Mouse (Mus musculus): ENCODE data around the gene Nt5c3b.

Nt5c3b gene

GRCm38 (mm10) chr11:100441797-100442196 lies at the start of gene Nt5c3b, which contains the start of gene Klhl10:
TSS of gene Nt5c3b (minus strand) at chr11:100441808.
TSS of gene Klhl10 (plus strand) at chr11:100441917.
- in situ Hi-C loops (cut with MseI, MboI) = no loop called here

GRCm38 (mm10) chr11:100490951-100491350 lies 49.3 kb upstream of the Nt5c3b start:
- in situ Hi-C loops (cut with MseI, MboI) = no loop called here

GRCm38 (mm10) chr11:100485801-100486538 lies 44.4 kb upstream of the Nt5c3b start:
- in situ Hi-C loops (cut with MseI, MboI) = no loop called here

- in situ Hi-C loops (cut with MseI, MboI) = no loop called here
Measured at GRCm38 (mm10) chr11:100484461-100484860, 42.9 kb upstream of the Nt5c3b start.

GRCm38 (mm10) chr11:100479152-100479551 lies 37.5 kb upstream of the Nt5c3b start:
- in situ Hi-C loops (cut with MseI, MboI) = loop anchor here in 1 of 2 experiments (5.0 to 10.0 kb wide), 2 partner anchors 52 to 114 kb away; no protein-coding TSS in a partner anchor

GRCm38 (mm10) chr11:100476281-100476680 lies 34.7 kb upstream of the Nt5c3b start:
- in situ Hi-C loops (cut with MseI, MboI) = loop anchor here in 1 of 2 experiments (5.0 to 10.0 kb wide), 2 partner anchors 49 to 111 kb away; no protein-coding TSS in a partner anchor

GRCm38 (mm10) chr11:100472935-100473295 lies 31.3 kb upstream of the Nt5c3b start:
- in situ Hi-C loops (cut with MseI, MboI) = loop anchor here in 1 of 2 experiments (10.0 kb wide), 1 partner anchor 108 kb away; no protein-coding TSS in a partner anchor

GRCm38 (mm10) chr11:100472197-100472934 lies 30.8 kb upstream of the Nt5c3b start, which contains the start of gene Klhl11:
TSS of gene Klhl11 (minus strand) at chr11:100472741.
- in situ Hi-C loops (cut with MseI, MboI) = loop anchor here in 1 of 2 experiments (10.0 kb wide), 1 partner anchor 108 kb away; no protein-coding TSS in a partner anchor

- in situ Hi-C loops (cut with MseI, MboI) = loop anchor here in 1 of 2 experiments (10.0 kb wide), 1 partner anchor 107 kb away; no protein-coding TSS in a partner anchor
Measured at GRCm38 (mm10) chr11:100471352-100472196, 30.0 kb upstream of the Nt5c3b start.

- in situ Hi-C loops (cut with MseI, MboI) = no loop called here
Measured at GRCm38 (mm10) chr11:100465833-100466232, 24.2 kb upstream of the Nt5c3b start.

GRCm38 (mm10) chr11:100465229-100465792 lies 23.7 kb upstream of the Nt5c3b start:
- in situ Hi-C loops (cut with MseI, MboI) = no loop called here

- in situ Hi-C loops (cut with MseI, MboI) = no loop called here
Measured at GRCm38 (mm10) chr11:100462699-100463098, 21.1 kb upstream of the Nt5c3b start.

GRCm38 (mm10) chr11:100457711-100458110 lies 16.1 kb upstream of the Nt5c3b start:
- in situ Hi-C loops (cut with MseI, MboI) = no loop called here

GRCm38 (mm10) chr11:100457247-100457646 lies 15.6 kb upstream of the Nt5c3b start:
- in situ Hi-C loops (cut with MseI, MboI) = no loop called here

GRCm38 (mm10) chr11:100442625-100443024 lies 1.0 kb upstream of the Nt5c3b start:
- in situ Hi-C loops (cut with MseI, MboI) = no loop called here

GRCm38 (mm10) chr11:100440691-100441522 lies 701 bp downstream of the Nt5c3b start:
- in situ Hi-C loops (cut with MseI, MboI) = no loop called here

GRCm38 (mm10) chr11:100437901-100438300 lies 3.7 kb downstream of the Nt5c3b start:
- in situ Hi-C loops (cut with MseI, MboI) = no loop called here

GRCm38 (mm10) chr11:100435678-100436246 lies 5.8 kb downstream of the Nt5c3b start:
- in situ Hi-C loops (cut with MseI, MboI) = no loop called here

- in situ Hi-C loops (cut with MseI, MboI) = no loop called here
Measured at GRCm38 (mm10) chr11:100432002-100432401, 9.6 kb downstream of the Nt5c3b start.

- in situ Hi-C loops (cut with MseI, MboI) = no loop called here
Measured at GRCm38 (mm10) chr11:100430052-100430451, 11.6 kb downstream of the Nt5c3b start.
